Mouse (Mus musculus): ENCODE measurements around the gene Cdon.
"Not testable (repeated sequence)": the region's sequence is repeated elsewhere in the genome, so short reads cannot be mapped to it uniquely, and the experiment has no call there.

Gene Cdon

DNA sequence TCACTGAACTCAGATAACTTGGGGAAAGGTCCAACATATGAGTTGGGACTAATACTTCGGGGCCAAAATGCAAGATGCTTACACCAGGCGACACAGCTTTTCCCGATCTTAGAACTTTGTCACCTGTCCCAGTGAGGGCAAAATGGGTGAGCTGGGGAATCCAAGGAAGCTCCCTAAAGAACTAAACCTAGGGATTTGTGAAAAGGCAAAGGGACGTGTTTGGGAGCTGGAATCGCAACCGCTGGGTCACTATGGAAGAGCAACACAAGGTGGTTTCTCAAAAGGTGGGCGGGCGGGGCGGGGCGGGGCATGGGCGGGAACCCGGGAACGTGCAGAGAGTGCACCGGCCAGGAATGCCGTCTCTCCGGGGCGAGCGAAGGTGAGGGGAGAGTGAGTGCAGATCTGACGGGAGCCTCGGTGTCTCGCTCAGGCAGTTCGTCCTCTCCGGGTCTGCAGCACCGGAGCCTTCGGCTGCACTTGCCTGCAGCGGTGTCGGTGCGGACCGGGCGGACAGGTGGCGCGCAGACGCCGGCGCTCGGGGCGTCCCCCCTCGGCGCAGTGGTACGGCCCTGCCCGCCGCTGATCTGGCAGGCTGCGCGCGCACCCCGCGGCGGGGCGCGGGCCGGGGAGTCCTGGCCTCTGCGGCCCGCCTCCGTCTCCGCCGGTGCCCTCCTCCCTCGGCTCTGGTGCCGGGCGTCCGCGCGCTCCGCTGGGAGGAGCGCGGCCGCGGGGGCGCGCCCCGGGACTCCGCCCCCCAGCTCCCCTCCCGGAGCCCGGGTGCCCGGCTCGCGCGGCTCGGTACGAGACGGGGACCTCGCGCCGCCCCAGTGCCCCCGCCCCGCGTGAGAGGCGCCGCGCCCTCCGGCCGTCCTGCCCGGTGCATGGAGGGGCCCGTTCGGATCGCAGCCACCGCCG, at the start of gene Cdon:
Cdon (plus strand) TSS at position 324 of the 915 bp plus-strand sequence.
- DNase-seq (ENCODE audit: low read depth, low spot score), result peak; percentile 52

DNA sequence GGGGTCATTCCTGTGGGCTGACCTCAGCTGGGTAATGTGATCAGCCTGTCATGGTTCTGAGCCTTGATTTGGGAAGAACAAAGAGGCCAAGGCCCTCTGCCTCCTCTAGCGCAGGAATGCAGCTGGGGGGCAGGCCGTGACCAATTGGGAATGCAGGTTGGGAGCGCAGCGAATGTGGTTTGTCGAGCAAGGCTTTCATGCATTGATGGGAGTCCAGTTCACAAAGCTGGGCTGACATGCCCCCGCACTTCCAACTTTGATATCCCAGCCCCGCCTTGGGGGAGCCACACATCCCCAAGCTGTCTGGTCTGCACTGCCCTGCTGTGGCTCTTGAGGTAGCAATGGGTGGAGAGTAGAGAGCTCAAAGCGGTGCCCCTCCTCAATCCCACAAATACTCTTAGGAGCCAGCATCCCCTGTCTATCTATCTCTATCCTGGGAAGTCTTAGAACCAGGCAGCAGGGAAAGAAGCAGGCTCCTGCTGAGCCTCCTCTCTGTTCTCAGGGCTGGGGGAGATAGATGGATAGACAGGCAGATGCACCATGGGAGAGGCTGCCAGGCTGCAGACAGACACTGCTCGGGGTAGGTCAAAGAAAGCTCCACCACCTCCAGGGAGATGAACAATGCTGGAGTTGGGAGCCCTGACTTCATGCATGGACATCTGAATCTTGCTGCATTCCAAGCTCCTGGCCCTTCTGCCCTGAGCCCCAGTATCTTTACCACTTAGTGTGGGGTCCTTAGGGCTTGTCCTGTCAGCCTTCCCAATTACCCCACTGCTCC, 48.4 kb upstream of the Cdon start:
- DNase-seq (ENCODE audit: low read depth, low spot score), result no peak

DNA sequence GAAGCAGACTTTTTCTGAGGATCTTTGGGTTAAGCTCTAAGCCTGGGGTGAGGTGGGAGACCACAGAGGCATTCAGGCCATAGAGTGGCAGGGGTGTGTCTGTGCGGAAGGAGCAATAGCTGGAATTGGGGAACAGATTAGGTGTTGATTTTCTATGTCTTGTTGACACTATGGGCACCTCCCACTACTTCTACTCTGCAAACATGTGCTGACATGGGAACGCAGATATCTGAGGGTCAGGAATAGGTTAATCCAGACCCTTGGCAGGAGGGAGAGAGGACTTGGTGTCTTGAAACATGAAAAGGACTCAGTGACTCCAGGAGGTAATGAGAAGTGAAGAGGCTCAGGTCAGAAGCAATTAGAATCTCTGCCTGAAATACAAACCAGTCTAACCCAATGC, 43.0 kb upstream of the Cdon start:
- DNase-seq (ENCODE audit: low read depth, low spot score), result no peak

DNA sequence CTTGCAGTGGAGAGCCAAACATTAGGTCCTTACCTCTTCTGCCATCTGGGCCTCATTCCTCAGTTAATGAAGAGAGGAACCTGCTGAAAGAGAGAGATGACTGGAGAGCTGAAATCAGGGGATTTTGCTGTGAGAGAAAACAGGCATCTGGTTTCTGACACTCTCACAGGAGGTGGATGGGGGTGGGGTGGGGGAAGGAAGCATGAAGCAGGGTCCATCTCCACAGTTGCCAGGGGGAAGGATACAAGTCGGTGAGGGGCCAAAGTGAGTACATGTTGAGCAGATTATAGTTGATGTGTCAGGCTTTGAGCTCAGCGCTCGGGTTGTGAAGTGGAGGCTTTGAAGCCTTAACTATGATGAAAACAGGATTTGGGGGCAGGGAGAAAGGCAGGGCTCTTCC, 41.9 kb upstream of the Cdon start:
- DNase-seq (ENCODE audit: low read depth, low spot score), result no peak

DNA sequence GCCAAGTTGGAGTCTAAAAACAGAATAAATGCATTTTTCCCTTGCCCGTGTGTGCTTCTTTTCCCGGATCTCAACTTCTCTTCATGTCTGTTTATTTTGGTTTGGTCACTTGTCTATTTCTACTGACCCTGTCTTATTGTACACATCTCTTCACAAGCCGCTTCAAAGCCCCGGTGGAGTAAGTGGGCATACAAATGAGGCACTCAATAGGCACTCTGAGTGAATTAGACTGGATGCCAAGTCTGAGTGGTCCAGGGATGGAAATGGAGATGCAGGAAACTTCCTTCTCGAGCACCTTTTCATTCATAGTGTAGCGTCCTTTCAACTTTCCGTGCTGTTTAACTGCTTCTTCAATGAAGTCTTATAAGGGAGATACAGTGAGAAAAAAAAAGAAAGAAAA, 21.0 kb upstream of the Cdon start:
- DNase-seq (ENCODE audit: low read depth, low spot score), result no peak

DNA sequence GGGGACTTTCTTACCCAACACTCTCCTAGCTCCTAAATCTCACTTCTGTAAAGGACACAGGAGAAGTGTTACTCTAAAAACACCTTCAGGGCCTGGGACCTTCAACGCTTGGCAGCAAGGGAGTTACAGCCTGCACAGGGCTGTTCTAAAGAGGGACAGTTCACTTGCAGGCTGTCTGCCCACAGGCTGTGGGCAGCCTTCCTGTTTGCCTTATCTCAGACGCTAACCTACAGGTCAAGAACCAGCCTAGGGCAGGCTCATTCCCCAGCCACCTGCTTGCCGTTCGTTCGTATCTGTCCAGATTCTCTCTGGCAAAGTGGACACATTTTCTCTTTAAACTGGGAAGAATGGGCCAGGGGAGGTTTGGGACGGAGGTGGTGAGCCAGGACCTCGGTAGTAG, 20.5 kb upstream of the Cdon start:
- DNase-seq (ENCODE audit: low read depth, low spot score), result no peak

DNA sequence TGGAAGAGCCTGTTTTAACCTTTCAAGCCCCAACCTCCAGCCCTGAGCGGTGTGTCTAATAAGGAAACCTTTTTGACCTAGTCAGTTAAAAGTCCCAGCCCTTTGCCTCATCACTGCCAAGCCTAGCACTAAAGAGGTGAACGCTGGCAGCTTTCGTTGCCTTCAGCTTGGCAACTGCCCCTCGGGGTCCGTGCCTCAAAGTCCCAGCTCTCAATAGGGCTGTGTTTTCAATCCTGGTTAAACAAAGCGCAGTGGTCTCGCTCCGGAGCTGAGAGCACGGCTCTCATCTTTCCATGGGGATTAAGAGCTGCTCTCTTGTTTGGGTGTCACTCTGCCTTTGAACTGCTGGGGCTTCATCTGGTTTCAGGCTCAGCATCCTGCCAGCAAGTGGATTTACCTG, 20.1 kb upstream of the Cdon start:
- no peak for DNase-seq (ENCODE audit: low read depth, low spot score)

DNA sequence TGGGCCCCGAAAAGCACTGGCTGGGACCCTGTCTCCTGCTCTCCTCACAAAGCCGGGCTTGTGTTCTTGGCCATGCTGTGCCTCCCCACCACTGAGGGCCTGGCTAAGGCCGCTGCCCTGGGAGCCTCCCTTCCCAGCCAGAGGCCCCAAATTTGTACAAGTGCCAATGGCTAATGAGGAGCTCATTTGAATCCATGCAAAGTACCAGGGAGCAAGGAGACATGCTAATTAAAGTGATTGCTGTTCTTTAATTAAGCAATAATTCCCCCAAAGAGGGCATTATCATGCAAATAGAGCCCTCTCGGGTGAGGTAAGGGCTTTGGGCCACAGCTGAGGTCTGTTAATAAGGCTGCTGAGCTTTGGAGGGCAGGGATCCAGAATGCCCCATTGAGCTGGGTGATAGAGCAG, 18.3 kb upstream of the Cdon start:
- DNase-seq (ENCODE audit: low read depth, low spot score), result no peak

DNA sequence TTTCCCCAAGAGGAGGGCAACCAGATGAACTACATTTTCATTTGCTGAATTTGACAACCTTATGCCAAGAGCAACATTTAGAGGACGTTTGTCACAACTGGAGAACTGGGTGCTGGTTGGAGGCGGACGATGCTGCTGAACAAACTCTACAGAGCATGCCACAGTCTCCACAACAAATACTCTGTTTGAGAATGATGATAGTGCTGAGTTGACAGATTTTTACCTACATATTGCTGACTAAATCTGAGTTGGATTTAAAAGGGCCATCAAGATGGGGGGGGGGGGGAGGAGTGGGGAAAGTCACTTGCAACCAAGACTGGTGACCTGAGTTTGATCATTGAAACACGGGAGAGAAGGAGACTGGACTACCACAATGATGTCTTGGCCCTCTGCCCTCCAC, 17.4 kb upstream of the Cdon start:
- DNase-seq (ENCODE audit: low read depth, low spot score), result no peak

DNA sequence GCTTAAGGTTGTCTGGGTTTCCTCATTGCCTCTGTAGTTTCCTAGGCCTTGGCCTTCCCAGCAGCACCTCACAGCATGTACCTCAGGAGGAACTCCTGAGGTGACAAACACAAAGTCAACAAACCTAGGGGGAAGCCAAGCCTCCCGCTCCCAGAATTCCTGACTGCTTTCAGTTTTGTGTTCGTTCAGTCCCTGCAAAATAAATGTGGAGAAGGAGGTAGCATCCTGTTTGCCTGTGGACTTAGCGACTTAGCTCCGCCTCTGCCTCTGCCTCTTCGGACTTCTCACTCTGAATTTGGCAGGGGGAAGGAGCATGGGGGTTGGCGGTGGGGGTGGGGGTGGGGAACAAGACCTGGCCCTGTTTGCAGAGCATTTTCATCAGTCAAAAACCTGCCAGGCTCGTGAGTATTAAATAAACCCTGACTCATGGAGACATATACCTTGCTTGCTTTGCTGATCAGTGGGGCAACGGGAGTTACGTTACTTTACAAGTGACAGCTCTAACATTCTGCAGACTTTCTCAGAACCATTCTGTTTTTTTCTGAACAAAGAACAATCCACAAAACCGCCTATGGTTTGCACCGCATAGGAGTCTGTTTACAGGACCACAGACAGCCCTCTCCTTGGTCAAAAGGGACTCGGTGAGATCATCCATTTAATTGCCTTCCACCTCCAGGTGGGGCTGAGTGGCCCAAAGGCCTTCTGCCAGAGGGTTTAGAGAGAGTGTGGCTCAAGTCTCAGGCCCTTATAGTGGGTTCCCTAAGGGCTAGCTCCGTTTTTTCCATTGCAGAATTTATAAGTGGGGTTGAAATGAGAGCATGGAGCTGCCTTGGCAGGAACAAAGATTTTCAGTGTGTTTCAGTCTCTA, 15.7 kb upstream of the Cdon start:
- no peak for DNase-seq (ENCODE audit: low read depth, low spot score)

DNA sequence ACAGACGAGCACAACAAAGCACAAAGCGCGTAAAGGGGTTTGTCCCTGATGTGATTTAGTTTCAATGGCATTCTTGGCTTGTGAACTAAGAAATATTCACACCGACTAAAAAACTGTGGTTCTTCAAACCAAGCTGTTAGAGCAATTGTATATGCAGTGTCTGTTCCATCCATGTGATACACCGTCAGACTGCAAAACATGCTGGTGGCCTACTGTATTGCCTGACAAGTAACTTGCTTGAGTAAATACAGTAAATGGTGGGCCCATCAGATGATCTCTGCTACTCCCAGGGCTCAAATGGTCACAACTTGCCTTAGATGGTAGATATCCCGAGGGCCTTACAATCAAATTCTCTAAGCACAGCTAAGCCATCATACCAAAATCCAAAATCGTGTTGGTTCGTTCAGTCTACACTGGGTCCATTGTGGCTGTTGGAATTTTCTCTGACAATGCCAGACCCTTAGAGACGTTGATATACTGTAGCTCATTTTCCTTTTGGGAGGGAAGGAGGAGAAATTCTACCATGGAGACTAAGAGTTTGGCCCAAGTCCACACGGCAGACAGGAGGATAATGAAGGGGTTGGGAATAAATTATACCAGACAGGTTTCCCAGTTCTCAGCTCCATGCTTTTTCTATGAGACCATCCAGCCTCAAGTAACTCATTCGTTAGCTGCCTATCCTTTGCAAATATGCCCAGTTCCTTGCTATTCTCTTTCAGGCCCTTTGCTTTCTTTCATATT, 9.5 kb upstream of the Cdon start:
- no peak for DNase-seq (ENCODE audit: low read depth, low spot score)

DNA sequence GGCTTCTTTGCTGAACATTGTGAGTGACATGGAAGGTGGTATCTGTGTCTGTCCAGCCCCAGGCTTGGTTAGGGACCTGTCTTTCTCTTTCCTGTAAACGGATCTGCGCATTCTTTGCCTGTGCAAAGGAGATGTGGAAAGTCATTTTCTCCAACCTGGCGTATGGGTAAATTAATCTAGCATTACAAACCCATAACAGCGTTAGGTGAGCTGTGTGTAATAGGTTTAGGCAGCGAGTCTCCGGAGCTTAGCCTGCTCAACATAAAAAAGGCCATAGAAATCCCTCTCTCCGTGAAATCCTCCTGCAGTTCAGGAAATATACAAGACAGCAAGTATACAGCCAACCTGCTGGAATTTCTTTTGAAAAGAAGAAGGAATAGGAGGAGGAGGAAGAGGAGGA, 9.0 kb upstream of the Cdon start:
- no peak for DNase-seq (ENCODE audit: low read depth, low spot score)

DNA sequence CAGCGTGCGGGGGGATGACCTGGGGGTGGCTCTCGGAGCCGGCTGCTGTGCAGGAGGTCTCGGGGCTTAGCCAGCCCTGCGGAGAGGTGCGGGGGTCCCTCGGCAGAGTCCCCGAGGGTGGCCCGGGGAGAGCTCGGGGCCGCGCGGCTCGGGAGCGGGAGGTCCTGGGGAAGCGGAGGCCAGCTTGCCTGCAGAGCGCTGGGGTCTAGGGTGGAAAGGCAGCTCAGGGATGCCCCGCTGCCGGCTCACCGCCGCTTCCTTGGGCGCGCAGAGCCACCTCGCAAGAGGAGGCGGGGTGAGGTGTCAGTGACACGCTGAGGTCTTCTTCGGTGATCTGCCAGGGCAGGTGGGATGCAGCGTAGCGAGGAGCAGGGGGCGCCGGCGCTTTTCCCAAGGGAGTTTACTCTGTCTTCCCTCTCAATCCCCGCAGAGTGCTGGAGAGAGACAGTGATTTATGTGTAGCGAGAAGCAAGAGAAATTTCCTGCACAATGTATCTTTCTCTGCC, 855 bp downstream of the Cdon start:
- no peak for DNase-seq (ENCODE audit: low read depth, low spot score)

DNA sequence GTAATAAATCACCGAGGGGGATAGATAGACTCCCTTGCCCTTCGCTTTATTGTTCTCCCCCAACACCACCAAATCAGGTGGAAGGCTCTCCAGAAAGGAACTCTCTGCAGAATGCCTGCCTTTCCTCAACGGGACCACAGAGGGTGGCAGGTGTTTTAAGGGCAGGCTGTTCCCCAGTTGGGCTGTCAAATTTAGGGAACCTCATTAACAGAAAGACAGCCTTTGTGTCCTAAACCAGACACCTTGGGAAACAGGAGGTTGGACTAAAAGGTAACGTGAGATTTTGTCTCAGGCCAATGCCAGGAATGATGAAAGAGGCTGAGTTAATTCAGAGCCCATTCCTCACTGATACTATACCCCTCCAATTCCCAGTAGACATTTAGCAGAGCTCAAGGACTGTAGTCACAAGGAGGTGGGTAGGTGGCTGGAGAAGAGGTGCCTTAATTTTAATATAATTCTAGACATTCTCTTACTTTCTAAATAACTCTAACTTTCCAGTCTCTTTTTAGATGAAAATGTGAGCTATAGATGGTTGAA, 1.5 kb downstream of the Cdon start:
- DNase-seq (ENCODE audit: low read depth, low spot score), result no peak

DNA sequence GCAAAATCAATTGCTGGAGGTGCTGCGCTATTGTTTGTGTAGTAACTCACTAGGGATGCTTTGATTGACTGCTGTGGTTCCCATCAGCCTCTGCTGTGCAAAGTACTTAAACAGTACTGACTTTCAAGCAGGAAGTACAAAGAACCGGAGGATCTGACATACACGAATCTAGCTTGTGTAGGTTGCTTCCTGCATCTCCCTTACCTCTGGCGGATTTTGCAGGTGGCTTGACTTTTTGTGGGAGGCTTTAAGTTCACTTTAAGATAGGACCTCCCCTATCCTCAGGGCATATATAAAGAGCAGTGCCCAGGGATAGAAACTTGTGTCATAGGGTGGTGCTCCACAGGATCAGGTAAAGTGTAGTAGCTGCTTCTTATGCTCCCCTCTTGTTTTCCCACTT, 2.3 kb downstream of the Cdon start:
- DNase-seq (ENCODE audit: low read depth, low spot score), result no peak

DNA sequence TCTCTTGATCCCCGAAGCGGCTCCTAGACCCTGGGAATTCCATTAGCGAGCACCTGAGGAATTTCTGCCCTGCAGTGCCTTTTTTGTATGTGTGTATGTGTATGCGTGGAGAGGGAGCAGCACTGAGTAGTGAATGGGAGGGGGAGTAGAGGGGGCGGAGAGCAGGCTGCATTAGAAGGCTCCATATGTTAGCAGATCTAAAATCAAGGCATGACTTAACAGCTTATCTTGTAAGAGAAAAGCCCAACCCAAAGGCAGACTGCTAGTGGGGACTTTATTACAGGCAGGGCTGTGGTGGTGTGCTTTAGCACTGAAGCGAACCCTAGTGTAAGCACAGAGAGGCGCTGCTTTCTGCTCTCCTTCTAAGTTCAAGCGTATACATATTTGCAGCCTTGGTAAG, 3.7 kb downstream of the Cdon start:
- DNase-seq (ENCODE audit: low read depth, low spot score), result no peak

DNA sequence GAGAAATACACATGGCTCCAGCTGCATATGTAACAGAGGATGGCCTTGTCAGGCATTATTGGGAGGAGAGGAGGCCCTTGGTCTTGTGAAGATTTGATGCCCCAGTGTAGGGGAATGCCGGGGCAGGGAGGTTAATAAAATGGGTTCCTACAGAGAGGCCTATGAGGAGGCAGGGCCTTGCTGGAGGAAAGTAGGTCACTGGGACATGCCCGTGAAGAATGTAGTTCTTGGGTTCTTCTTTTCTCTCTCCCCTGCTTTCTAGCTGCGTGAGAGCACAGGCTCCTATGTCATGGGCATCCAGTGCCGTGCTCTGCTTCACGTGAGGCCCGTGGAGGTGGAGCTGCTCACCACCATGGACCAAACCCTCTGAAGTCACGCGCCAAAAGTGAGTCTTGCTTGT, 9.5 kb downstream of the Cdon start:
- no peak for DNase-seq (ENCODE audit: low read depth, low spot score)

DNA sequence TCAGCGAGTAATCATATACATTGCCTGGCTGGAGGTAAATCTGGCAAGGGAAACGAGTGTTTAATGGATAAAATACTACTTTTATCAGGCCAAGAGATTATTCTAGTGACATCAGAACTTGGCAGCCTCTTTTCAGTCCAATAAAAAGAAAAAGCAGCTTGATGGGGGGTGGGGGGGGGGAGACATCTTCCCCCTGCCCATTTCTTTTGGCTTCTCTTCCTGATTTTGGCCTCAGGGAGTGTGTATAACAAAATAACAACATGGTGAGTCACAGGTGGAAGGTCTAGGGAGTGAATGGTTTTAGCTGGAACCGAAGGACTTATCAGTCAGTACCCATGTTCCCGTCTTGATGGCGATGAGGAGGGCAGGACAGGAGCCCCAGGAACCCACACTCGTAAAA, 10.5 kb downstream of the Cdon start:
- DNase-seq (ENCODE audit: low read depth, low spot score), result no peak

DNA sequence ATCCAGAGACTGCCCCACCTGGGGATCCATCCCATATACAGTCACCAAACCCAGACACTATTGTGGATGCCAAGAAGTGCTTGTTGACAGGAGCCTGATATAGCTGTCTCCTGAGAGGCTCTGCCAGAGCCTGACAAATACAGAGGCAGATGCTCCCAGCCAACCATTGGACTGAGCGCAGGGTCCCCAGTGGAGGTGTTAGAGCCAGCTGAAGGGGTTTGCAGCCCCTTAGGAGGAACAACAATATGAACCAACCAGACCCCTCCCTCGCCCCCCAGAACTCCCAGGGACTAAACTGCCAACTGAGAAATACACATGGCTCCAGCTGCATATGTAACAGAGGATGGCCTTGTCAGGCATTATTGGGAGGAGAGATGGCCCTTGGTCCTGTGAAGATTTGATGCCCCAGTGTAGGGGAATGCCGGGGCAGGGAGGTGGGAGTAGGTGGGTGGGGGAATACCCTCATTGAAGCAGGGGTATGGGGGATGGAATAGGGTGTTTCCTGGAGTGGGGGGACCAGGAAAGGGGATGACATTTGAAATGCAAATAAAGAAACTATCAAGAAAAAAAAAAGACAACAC, 11.9 kb downstream of the Cdon start:
- not testable (repeated sequence) for DNase-seq (ENCODE audit: low read depth, low spot score)

DNA sequence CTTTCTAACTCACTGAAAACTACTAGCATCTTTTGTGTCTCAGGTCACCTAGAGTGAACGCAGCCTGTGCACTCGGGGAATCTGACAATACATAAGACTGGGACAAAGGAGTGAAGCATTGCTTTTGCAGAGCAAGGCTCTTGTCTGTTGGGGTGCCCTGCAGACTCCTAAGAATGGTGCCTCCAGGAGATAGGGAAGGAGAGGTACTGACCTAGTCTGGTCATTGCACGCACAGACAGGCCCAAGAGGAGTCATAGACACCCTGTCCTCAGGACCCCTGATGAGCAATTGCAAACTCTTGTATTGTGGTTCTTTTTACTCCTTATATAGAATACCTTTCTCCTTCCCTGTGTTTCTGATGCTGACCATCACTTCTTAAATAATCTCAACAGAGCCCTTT, 13.4 kb downstream of the Cdon start:
- DNase-seq (ENCODE audit: low read depth, low spot score), result no peak
